Mouse (Mus musculus) v-Abl transformed pro-B cells (cell line): ENCODE measurements at regions not wholly inside any gene's neighbourhood (a gene's known extent, or its start where the extent isn't known, plus 50 kb on each side); places are given as distances from the start of the nearest gene placed in this dataset.

Experiments
- in situ Hi-C, 2 experiments: fragments of 400-800 bp; cut with MboI; formaldehyde crosslinking; loops; one replicate each; pipeline ENCODE4 v1.15.1; 2025; ENCODE audit not compliant: unreplicated experiment in 2 of 2

DNA sequence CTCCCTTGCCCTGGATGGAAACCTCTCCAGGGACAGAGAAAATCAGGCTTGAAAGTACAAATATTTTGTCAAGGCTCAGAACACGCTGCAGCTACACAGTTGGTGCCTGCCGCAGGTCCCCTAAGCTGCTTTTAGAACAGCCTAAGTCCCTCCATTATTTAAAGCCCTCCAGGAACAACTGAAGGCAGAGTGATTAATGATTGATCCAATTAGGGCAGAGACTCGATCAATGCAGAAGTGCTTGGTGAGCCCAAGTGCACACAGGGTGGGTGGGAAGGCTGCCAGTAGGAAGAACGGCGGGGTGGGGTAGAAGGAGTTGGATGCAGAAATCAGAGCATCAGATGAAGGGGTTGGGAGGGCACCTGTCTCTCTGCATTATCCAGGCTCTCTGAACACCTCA lies 215.0 kb downstream of the Hs3st3b1 start:
- in situ Hi-C loops, result no loop called here

DNA sequence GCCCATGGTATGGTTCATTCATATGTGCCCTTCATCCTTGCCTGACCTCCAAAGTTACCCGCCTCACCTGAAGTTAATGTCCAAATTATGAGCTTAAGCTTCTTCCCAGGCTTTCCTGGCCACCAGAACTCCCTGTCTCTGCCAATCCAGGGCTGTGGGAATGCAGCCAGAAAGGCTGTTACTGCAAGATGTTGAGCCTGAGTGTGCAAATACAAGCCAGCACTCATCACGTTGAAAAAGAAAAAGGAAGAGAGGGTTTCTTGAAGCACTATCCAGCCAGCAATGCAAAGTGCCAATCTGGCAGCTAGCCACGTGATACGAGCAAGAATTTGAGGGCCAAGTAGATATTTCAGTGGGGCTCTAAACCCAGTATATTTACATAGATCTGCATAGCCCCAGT lies 213.7 kb downstream of the Hs3st3b1 start:
- in situ Hi-C loops, result no loop called here

DNA sequence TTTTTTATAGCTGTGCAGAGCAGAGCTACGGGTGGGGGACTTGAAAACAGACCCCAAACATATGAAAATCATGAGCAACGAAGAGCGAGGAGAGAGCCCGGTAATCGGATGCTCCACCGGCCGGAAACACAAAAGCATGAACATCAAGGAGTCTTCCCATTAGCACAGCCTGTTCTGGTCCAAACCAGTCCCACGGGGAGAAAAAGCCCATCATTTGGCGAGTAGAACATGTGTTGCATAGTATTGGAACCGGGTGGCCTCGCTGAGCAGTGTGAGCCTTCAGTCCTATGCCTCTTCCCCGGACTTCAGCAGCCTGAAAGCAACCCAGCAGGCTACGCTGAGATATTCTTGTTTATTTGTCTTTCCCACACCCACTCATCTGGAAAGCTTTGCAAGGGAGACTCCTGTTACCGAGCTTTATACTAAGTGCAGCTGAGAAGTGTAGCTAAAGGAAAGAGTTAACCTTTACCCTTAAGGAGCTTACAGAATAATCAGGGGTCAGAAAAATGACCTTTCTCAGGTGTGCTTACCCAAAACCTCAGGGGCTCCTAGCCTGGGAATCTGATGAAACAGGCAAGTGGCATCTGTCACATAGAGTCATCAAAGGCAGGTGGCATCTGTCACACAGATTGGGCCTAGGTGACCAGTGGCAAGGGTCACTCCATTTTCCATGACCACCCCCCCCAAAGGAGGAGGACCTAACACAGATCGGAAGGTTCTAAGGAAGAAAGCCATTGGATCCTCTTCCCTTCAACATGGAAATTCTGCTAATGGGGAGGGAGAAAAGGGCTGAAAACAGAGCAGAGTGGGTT lies 209.8 kb downstream of the Hs3st3b1 start:
- in situ Hi-C loops, result no loop called here

DNA sequence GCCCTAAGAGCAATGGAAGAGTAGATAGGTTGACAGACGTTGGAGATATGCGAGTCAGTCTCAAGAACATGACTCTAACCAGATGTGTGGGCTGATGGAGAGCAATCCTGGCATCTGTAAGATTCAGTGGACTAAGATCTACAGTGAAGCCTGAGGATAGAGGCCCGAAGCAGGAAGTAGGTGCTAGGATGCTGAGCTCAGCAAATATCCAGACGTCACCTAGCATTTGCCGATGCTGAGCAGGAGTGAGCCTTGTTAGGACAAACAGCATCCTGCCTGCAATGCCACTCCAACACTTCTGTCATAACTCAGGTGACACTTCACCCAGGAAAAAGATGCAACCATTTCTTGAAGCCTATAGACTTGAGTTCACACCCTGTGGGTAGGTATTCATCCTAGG lies 199.8 kb downstream of the Hs3st3b1 start:
- in situ Hi-C loops, result no loop called here

DNA sequence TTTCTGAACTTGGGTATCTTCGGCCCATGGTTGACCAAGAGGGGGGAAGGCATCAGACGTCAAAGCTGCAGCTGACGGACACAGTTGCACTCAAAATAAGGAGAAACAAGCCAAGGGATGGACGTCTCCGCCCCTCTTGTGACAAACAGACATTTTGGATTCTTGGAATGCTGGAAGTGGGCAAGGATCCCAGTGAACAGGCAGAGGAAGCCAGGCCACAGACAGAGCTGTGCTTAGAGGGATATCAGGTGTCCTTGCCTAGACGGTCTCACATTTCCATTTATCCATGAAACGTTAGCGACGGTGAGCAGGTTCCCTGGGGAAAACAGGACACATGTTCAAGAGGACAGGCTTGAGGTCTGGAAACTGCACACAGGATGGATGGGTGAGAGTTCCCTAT lies 191.2 kb downstream of the Hs3st3b1 start:
- in situ Hi-C loops, result no loop called here

DNA sequence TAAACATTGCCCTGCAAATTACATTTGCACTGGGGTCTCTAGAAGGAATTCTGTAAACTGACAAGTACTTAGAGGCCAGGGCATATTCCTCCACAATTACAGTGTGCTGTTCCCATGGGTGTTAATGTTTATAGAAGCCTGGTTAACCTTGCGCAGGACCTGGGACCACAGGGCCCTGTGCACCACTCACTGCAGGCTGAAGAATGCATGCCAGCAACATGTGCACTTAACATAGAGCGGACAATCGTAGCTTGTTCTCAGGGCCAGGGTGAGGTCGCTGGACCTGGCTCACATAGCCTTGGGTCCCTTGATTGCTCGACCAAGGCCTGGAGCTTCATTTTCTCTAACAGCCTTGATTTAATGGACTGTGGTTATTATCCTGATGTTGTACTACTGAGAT lies 168.8 kb downstream of the Hs3st3b1 start:
- in situ Hi-C loops, result no loop called here

DNA sequence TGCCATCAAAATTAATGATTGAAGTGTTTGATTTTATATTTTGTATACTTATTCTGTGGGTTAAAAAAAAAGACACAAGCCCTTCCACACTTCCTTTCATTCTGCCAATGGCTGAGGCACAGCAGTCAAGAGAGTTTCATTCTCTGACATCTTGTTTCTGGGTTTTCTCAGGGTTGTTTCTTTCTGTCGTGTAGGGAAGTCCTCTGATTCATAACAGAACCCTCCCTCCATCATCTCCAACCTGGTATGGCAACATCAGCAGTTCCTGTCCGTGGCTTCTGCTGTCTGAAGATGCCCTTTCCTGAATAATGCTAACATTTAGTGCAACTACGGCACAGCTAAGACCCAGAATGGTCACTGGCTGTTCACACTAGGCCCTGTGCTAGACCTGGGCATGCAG lies 167.3 kb downstream of the Hs3st3b1 start:
- in situ Hi-C loops, result no loop called here

DNA sequence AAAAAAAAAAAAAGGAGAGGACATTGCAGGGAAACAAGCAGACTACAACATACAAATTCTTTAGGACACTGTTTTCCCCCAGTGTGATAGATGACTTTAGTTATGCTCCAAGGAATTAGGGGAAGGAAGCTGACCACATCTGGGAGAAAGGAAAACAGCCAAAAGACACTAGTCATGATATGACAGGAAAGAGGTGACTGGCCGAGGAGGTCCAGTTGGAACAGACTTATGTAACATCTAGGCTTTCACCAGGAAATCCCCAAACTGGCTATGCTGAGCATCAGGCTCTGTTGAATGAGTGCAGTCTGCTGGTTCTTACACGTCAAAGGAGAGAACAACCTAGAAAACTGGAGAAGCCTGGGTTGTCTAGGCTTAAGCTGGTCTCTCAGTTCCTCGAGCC lies 163.8 kb downstream of the Hs3st3b1 start:
- in situ Hi-C loops, result no loop called here

DNA sequence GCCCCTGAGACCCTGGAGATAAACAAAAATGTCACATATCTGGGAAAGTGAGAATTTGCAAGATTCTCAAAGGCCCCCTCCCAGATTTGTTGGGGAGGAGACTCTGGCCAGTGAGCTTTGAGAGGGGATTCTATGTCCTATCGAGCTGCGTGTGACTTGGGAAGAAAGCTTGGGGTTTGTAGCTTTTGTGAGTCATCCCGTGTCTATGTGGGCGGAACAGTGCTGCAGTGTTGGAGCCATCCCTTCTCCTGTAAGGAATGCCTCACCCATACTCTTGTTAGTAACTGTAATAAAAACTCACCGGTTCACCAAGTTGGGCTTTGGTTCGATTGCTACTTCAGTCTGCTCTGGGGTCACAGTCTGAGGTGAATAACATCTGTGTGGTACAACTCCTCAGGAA lies 160.5 kb downstream of the Hs3st3b1 start:
- in situ Hi-C loops, result no loop called here

DNA sequence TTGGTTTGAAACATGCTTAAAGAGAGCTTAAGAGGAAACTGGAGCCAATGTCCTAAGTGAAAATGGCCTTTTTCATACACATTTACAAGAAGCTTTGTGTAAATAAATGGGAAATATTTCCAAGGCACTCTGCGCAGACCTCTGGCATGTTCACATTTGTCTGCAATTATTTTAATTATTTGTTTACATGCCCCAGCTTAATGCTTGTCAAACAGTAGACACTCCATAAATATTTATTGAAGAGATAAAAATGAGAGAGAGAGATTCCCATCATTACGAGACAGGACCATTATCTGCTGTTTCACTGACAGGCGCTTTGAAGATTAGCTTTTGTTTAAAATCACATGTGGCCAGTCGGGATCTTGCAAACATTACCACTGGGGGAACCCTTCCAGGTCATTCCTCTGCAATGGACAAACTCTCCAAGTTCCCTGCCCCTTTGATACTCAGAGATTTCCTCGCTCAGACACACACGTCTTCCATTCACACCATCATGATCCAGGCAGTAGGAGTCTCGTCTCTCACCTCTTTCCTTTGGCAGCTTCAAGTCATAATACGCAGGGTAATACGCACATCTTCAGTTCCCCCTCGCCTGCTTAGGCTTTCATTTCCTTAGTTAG lies 154.3 kb downstream of the Hs3st3b1 start:
- in situ Hi-C loops, result no loop called here

DNA sequence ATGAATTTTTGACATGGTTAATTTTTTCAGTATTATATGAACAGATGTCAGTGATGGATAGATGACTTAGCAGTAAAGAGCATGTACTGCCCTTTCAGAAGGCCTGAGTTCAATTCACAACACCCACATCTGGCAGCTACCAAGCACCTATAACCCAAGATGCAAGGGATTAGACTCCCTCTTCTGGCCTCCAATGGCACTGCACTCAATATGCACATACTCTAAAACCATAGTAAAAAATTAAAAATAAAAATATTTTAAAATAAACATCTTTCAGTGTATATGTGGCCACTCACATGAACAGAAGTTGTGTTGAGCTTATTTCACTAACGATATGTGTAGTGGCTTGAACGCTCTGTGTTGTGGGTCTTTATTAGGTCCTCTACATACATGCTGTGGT lies 152.4 kb downstream of the Hs3st3b1 start:
- in situ Hi-C loops, result no loop called here

DNA sequence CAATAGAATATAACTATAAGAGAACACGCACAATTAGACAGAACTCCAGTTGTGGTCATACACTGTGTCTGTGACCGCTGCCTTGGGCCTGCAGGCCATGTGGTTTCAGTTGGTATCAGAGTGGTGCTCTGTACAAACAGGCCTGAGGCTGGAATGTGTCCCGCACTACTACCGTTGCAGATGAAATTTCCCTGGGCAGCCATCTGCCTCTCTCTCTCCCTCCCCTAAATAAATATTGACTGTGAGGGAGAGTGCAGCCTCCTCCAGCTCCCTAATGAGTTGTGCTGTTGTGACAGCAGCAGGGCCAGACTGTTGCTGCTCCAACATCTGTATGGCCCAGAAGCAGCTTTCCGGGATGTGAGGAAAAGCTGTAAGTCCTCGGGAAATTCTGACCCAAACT lies 146.7 kb downstream of the Hs3st3b1 start:
- in situ Hi-C loops, result no loop called here

DNA sequence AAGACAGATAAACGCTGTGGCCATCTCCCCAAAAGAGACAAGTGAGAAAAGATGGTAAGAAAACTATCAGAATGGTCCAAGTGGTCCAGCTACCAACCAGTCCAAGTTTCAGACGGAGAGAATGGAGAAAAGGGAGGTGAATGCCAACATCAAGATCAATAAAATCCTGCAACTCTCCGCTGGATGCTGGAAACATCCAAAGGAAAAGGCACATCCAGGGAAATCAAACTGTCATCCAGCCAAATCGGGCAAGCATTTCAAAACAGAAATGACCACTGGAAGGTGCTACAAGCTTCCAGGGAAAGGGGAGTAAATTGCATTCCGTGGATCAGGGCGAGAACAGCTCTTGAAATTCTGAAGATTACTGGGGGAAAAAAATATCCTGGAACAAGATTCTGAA lies 142.7 kb downstream of the Hs3st3b1 start:
- in situ Hi-C loops, result no loop called here

DNA sequence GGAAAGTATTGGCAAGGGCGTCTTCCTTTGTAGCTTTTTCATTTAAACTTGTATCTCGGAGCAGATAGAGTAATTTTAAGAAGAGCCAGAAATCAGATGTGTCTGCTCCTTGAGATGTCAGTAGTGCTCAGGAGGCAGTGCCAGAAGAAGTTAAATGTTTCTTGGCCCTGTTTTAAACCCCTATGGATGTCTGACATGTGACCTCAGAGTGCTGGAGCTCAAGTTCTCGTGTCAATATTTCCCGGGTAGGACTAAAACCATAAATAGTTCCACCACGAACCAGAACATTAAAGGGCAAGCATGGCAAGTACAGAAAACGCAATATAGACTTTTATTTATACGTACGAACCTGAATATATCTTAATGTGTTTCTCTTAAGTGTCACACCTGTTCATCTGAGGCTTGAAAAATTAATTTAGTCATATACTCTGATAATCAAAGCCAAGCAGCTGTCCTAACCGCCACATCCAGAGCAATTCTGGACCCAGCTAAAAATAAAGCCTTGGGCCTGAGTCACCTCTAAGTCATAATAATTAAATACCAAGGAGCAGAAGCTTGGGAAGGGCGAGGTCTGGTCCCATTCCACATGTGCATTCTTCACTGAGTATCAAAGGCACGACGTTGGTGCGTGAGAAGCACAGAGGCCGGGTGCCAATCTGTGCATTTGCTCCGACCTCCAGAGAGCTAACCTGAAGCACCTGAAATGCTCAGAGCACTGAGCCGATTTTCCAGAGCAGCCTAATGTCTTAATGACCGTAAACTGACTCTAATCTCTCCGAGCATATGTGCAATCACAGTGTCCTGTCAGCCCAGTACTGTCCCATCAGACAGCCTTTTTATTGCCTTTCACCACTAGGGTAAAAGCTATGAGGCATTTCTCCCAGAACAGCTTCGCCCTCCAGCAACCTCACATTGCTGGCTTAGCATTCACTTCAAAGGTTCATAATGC lies 139.8 kb downstream of the Hs3st3b1 start:
- in situ Hi-C loops, result no loop called here

DNA sequence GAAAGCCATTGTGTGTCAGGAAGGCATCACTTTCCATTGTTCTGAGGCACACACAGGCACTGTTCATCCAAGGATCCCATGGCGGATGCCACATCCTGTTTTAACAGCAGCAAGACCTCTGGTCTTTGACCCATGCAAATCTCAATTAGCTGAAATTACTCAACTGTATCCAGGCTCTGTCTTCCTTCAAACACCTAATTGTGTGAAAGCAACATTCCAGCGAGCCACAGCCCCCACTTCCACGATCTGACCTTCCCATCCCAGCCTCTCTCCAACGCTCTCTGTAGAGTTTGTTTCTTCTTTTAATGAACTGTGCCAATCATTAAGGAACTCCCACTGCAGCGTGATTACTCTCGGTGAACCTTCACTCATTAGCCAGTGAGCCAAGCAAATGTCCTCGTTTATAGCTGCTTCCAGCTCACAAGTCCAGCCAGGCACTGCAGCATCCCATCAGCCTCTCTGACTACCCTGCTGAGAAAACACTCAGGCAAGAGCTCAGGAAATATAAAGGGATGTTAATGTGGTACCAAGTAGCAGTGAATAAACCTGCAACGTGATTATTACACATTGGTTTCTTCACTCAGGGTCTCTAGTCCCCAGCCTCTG lies 136.7 kb downstream of the Hs3st3b1 start:
- in situ Hi-C loops, result no loop called here

DNA sequence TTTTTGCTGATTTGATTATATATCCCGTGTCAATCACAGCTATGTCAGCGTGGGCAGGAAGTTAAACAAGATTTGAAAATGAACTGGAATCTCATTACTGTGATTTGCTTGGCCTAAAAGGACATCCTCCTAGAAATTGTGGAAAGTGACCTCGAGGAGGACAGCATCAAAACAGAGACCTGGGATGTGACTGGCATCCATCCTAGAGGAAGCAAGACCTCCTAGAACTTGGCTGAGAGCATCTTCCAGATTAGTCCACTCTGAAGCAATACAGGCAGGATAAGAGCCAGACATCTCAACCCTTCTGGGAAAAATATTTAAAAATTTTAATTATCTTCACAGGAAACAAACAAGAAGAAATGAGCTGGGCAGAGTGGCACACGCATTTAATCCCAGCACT lies 136.1 kb downstream of the Hs3st3b1 start:
- in situ Hi-C loops, result no loop called here

DNA sequence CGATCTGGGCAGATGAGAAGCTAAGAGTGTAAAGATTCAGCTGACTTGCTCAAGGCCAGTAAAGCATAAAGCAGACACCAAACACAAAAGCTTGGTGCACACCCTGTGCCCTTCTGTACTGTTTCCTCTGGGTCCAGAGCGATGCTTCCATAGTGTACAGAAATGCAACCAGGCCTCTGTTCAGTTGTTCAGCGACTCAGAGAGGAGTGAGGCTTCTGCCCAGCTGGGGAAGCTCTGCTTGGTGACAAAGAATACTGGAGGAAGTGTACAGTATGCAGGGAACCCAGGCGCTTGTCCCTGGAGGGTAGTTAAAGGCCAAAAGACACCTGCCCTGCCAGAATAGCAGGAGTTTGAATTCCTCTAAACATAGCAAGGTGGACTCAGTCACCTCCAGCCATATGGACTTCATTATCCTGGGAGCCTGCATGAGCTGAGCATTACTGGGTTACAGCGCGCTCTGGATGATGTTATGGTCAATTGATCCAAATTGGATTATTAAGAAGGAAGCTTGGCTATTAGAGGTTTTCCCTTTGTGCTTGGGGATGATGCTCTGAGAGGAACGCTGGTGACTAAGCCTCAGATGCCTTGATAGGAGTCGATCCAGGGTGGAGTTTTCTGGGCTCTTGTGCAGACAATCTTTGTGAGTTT lies 132.5 kb downstream of the Hs3st3b1 start:
- in situ Hi-C loops, result no loop called here

DNA sequence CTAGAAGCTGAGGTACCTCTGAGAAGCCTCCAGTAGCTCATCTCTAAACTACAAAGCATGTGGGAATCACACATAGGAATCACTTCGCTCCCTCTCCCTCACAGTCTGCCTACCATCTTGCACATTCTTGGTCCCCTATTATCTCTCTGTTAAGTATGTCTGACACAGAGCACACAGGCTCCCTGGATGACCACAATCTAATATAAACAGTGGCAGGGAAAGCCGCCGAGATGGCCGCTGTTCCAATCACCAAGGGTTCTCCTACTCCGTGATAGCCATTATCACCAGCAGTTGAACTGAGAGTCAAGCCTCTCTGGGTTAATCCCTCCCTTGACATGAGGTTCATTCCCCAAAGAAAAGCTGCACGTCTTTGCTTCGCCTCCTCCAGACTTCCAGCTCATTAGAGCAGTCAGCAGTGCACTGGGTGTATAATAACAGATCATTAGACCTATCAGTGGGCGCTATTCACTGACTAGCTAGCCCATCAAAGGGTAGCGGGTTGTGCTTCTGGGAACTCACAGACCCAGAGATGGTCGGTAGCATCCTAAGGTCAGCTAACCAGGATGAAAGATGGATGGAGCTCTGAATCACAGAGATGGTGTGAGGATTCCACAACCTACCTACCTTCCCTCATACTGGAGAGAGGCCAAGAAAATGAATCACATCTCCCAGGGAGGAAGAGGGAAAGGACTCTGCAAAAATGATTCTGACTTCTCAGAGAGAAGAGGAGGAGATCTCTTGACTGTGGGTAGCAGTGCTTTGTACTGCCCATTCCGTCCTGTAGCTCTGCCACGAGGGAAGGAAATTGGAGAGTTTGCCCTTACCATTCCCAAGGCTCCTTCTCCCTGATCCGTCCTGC lies 130.9 kb downstream of the Hs3st3b1 start:
- in situ Hi-C loops, result no loop called here

DNA sequence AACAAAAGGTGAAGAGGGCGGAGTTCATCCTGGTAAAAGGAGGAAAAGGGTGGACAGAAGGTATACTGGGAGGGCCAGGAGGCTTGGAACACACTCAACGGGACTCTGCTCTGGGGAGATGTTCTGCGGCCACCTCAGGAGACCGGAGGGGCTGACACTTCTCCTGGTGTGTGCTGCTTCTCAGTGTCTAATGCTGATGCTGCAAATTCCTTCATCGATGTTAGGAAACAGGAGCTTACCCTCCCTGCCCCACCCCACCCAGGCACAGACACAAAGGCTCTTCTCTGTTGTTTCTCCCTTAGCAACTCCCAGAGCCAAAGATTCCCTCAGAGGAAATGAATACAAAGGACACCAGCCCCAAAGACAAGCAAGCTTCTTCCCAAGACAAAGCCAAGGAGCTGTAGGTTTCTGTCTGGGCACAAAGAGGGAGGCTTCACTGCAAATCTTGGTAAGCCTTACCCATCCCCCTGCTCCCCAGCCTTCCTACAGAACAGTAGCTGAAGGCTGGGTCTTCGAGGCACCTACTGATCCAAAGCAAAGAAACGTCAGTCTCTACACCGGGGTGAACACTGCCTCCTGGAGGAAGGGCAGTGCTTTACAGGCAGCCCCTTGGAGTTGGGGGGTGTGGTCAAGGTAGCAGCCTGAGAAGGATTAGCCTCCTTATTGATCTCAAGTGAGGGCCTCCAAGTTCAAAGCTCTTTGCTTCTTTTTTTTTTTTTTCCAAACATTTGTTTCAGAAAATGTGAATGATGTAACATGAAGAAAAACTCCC lies 128.2 kb downstream of the Hs3st3b1 start:
- in situ Hi-C loops, result no loop called here
